Mouse (Mus musculus): ENCODE measurements around the gene Arhgap10.

Arhgap10 gene

GRCm38 (mm10) chr8:77516845-77517244 is 908 bp downstream of the Arhgap10 start:
- DNase-seq (ENCODE audit: low spot score) = no peak

GRCm38 (mm10) chr8:77515786-77516185 is 2.0 kb downstream of the Arhgap10 start:
- DNase-seq (ENCODE audit: low spot score) = no peak

- no peak for DNase-seq (ENCODE audit: low spot score)
These were observed 2.6 kb downstream of the Arhgap10 start for GRCm38 (mm10) chr8:77515201-77515600.

GRCm38 (mm10) chr8:77511750-77512493 is 5.8 kb downstream of the Arhgap10 start:
- no peak for DNase-seq (ENCODE audit: low spot score)

GRCm38 (mm10) chr8:77510426-77510825 is 7.3 kb downstream of the Arhgap10 start:
- no peak for DNase-seq (ENCODE audit: low spot score)

GRCm38 (mm10) chr8:77509044-77509443 is 8.7 kb downstream of the Arhgap10 start:
- no peak for DNase-seq (ENCODE audit: low spot score)

- DNase-seq (ENCODE audit: low spot score) = no peak
These were observed 10.2 kb downstream of the Arhgap10 start for GRCm38 (mm10) chr8:77507510-77508035.

GRCm38 (mm10) chr8:77506539-77506938 is 11.2 kb downstream of the Arhgap10 start:
- no peak for DNase-seq (ENCODE audit: low spot score)

- DNase-seq (ENCODE audit: low spot score) = no peak
These were observed 15.2 kb downstream of the Arhgap10 start for GRCm38 (mm10) chr8:77502547-77502946.

GRCm38 (mm10) chr8:77501131-77501530 is 16.6 kb downstream of the Arhgap10 start:
- no peak for DNase-seq (ENCODE audit: low spot score)

GRCm38 (mm10) chr8:77500264-77500663 is 17.5 kb downstream of the Arhgap10 start:
- no peak for DNase-seq (ENCODE audit: low spot score)

- DNase-seq (ENCODE audit: low spot score) = no peak
These were observed 20.3 kb downstream of the Arhgap10 start for GRCm38 (mm10) chr8:77497442-77497841.

GRCm38 (mm10) chr8:77496253-77496652 is 21.5 kb downstream of the Arhgap10 start:
- no peak for DNase-seq (ENCODE audit: low spot score)

GRCm38 (mm10) chr8:77494376-77495328 is 23.1 kb downstream of the Arhgap10 start:
- DNase-seq (ENCODE audit: low spot score) = no peak

- no peak for DNase-seq (ENCODE audit: low spot score)
These were observed 25.2 kb downstream of the Arhgap10 start for GRCm38 (mm10) chr8:77492356-77493058.

GRCm38 (mm10) chr8:77491231-77491923 is 26.4 kb downstream of the Arhgap10 start:
- DNase-seq (ENCODE audit: low spot score) = no peak

- DNase-seq (ENCODE audit: low spot score) = peak; percentile 23
These were observed 27.5 kb downstream of the Arhgap10 start for GRCm38 (mm10) chr8:77490095-77490781.

- DNase-seq (ENCODE audit: low spot score) = no peak
These were observed 28.5 kb downstream of the Arhgap10 start for GRCm38 (mm10) chr8:77489235-77489634.

- no peak for DNase-seq (ENCODE audit: low spot score)
These were observed 29.5 kb downstream of the Arhgap10 start for GRCm38 (mm10) chr8:77488215-77488606.

- DNase-seq (ENCODE audit: low spot score) = no peak
These were observed 30.1 kb downstream of the Arhgap10 start for GRCm38 (mm10) chr8:77487590-77488214.

Measured in MN1 (cell line).